Mouse (Mus musculus): ENCODE measurements around the gene Ehd1.
A peak's percentile ranks its signal among the peaks of the same experiment; 100 is the strongest.

The Ehd1 gene

DNA sequence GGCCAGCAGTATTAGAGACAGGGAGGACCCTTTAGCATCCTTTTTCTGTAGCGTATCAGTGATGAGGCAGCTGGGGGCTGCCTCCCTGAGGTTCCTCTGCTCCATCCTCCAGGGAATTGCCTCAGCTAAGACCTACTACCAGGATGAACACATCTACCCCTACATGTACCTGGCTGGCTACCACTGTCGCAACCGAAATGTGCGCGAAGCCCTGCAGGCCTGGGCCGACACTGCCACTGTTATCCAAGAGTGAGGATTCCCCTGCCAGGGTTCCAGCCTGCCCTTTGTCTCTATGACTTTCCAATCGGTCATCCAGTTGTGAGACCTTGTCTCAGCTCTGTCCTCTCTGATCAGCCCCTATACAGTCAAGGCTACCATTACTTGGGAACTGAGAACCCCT is 61.6 kb downstream of the Ehd1 start:
- no peak for DNase-seq

DNA sequence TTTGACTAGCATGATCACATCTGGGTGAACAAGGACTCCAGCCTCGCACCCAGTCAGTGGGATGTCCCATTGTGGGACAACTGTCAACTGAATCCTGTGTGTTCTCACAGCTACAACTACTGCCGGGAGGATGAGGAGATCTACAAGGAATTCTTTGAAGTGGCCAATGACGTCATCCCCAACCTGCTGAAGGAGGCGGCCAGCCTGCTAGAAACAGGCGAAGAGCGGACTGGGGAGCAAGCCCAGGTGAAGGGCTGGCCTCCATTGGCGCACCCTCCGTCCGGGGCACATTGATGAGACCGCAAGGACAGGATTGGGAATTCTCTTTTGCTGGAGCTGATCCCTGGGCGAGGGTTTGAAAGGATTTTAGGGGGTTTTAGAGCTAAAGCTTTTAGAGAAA is 62.2 kb downstream of the Ehd1 start:
- DNase-seq, result peak; percentile 27

DNA sequence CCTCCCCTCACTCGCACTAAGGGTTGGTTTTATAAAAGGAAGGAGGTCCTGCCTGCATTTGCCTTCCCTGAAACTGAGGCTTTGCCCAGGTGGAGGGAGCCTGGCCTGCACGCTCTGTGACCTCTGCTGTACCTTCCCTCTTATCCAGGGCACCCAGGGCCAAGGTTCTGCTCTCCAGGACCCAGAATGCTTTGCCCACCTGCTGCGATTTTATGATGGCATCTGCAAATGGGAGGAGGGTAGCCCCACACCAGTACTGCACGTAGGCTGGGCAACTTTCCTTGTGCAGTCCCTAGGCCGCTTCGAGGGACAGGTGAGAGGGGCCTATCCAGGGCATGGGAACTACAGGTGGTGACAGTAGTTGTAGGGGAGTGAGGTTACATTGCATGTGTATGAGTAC is 62.7 kb downstream of the Ehd1 start:
- no peak for DNase-seq

DNA sequence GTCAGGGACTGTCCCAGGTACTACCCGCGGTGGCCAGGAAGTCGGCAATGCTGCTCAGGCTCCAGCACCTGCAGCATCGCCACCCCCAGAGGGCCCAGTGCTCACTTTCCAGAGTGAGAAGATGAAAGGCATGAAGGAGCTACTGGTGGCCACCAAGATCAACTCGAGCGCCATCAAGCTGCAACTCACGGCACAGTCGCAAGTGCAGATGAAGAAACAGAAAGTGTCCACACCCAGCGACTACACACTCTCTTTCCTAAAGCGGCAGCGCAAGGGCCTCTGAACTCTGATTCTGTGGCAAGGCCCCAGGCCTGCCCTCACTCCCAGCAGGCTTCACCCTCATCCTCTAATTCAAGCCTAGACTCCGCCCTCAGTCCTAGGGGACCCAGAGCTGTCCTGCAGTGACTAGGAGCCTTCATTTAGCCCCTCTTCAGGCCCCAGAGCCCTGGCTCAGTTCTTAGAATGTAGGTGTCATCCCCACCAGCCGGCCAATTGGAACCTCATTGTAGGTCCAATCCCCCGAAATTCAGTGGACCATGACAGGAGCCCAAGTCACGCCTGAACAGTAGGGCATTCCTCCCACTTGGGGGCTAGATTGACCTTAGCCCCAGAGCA is 63.5 kb downstream of the Ehd1 start:
- peak; percentile 91 for DNase-seq

DNA sequence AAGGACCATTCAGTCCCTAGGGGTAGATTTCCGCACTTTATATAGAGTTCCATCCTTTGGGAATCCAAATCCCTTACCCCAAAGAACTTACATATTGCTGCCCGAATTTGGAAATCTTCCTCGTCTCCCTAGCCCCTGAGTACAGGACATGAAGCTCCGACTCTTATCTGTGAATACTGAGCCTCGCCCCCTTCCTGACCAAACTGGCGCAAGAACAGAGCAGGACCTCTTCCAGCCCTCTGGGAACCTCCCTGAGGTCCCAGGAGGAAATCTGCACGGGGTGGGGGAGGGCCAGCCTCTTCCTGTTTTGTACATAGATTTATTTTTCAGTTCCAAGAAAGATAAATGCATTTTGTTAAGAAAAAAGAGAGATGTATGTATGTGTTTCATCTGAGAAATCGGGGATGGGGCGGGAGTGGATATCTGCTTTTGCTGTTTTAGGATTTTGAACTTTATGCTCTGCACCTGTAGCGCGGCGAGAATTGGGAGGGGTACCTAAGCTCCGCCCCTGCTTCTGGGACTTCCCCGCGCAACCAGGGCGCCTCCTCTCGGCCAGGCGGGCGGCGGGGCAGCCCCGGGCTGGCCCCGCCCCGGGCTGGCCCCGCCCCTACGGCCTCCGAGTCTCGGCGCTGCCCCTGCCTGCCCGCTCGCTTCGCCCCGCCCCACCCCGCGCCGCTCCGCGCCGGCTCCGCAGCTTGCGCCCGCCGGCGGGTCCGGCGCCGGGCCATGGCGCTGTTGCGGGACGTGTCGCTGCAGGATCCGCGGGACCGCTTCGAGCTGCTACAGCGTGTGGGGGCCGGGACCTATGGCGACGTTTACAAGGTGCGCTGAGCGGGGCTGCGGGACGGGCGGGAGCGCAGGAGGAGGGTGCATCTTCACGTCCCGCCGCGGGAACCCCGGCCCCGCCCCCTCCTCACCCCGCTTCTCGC is 64.3 kb downstream of the Ehd1 start, which contains the start of gene Map4k2:
TSS of gene Map4k2 (plus strand) at position 612 of the 929 bp plus-strand sequence.
- peak; percentile 93 for DNase-seq

DNA sequence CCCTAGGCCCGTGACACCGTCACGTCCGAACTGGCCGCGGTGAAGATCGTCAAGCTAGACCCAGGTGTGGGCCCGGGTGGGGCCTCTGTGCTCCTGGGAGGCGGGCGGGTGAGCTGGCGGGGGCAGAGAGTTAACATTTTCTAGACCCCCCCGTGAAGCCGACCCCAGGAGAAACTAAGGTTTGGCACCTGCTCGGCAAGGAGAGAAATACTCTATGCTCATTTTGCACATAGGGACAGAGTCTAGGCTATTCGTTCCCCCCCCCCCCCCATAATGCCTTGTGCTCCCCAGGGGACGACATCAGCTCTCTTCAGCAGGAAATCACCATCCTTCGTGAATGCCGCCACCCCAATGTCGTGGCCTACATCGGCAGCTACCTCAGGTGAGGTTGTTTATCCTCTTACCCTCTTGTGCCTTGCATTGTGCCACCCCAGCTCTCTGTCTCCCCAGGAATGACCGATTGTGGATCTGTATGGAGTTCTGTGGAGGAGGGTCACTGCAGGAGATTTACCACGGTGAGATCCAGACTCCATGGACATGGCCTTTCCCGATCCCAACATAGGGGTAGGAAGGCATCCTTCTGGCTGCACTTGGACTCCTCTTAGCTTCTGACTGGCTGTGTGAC is 65.0 kb downstream of the Ehd1 start:
- DNase-seq, result no peak

DNA sequence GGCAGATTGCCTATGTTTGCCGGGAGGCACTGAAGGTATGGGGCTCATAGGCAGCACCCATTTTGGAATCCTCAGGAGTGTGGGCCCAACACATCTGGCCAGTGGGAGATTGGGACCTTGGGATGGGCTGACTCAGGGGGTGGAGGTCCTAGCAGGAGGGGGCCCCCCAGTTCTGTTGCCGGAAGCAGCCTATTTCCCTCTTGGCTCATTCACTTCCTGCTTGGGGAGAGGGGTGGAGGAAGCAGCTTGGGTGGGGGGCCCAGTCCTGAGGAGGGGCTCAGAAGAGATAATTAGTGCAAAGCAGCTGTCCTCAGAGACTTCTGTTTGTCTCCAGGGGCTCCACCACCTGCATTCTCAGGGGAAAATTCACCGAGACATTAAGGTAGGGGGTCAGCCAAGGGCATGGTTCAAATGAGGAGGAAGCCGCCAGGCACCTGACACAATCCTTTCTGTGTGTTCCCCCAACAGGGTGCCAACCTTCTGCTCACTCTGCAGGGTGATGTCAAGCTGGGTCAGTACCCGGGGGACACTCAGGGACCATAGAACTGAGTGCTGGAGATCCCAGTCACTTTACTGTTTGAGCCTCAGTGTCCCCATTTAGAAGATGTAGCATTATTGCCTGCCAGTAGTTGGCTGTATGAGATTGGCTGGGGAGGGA is 65.9 kb downstream of the Ehd1 start:
- peak; percentile 51 for DNase-seq

DNA sequence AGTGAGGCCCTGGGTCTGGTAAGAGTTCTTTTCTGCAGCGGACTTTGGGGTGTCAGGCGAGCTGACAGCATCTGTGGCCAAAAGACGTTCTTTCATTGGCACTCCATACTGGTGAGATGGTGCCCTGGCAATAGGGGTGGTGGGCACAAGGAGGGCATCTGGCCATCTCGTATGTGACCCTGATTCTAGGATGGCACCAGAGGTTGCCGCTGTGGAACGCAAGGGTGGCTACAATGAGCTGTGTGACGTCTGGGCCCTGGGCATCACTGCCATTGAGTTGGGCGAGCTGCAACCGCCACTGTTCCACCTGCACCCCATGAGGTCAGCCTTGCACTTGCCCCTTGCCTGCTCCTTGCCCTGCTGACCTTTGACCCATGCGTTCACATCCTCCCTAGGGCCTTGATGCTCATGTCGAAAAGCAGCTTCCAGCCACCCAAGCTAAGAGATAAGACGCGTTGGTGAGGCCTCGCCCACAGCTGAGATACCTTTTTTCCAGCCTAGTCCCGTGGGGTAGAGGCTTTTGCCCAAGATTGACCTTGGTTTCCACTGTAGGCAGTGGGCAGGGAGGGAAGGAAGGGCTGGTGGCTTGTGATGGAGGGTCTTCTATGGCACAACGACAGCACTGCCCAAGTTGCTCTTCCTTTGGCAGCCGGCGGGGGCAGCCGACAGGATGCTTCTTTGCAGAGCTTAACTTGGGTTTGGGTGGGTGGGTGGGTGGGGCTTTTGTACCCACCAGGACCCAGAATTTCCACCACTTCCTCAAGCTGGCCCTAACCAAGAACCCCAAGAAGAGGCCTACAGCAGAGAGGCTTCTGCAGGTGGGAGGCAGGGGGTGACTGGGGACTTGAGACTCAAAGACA is 66.8 kb downstream of the Ehd1 start:
- DNase-seq, result no peak

DNA sequence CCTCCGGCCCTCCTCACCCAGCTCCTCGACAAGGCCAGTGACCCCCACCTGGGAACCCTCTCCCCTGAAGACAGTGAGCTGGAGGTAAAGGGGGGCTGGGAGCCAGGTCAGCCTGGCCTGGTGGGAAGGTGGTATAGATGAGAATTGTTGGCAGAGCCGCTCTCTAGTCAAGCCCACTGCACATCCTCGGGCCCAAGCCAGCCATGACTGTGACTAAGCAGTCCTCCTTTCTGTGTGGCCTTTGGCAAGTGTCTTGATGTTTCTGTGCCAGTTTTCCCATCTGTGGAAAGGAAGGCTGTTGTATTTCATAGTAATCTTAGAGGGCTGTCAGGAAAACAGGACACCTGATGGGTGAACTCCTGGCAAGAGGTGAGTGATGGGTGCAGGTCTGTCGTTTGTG is 67.5 kb downstream of the Ehd1 start:
- DNase-seq, result no peak

DNA sequence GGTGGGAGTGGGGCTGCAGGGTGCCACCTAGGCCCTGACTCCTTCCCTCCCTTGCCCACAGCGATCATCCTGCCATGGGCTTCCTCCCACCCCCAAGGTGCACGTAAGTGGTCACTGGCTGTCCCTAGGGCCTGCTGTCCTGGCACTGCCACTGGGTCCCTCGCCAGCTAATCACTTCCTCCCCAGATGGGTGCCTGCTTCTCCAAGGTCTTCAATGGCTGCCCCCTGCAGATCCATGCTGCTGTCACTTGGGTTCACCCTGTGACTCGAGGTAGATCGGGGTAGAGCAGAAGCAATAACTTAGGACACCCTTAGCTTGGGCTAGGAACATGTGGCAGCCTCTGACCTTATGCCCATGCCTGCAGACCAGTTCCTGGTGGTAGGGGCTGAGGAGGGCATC is 69.5 kb downstream of the Ehd1 start:
- no peak for DNase-seq

DNA sequence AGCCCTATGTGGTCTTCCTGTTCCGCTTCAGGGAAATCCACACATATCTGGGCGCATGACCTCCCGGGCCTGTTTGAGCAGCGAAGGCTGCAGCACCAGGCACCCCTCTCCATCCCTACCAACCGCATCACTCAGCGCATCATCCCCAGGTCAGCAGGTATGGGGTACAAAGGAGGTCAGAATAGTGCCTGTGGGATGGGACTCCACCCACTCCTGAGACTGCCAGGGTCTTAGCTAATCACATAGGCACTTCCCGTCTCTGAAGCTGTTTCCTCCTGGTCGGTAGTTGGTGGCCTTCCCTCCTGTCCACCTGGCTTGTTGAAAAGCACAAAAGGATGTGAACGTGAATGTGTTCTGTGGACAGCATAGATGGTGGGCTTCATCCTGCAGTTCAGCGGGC is 70.1 kb downstream of the Ehd1 start:
- no peak for DNase-seq

DNA sequence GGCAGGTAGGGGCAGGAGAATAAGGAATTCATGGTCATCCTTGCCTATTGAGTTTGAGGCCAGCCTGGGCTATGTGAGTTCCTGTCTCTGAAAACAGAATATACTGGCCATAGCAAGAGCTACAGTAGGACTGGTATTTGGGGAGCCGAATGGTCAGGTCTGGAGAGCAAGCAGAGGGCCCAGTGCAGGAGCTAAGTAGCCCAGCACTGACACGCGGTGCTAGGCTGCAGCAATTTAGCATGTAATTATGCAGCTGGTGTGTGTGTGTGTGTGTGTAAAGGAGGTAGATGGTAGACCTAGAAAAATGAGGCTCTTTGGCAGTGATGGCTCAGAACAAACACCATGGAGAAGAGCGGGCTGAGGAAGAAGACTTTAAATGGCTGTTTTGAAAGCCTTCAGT is 71.1 kb downstream of the Ehd1 start:
- no peak for DNase-seq

DNA sequence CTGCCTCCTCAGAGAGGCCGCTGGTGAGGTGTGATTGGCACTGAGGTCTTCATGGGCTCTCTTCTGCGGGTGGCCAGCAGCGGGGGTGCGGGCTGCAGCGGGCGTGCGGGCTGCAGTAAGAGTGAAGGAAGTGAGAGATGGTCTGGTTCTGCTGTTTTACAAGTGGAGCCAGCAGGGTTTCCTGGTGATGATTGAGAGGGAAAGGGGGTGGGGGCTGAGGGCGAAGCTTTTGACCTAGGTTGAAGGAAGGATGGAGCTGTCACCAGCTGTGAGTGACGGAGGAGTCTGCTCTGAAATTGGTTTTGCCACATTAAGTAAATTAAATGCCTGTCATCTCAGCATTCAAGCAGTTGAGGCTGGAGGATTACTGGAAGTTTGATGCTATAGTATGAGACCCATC is 72.2 kb downstream of the Ehd1 start:
- no peak for DNase-seq

DNA sequence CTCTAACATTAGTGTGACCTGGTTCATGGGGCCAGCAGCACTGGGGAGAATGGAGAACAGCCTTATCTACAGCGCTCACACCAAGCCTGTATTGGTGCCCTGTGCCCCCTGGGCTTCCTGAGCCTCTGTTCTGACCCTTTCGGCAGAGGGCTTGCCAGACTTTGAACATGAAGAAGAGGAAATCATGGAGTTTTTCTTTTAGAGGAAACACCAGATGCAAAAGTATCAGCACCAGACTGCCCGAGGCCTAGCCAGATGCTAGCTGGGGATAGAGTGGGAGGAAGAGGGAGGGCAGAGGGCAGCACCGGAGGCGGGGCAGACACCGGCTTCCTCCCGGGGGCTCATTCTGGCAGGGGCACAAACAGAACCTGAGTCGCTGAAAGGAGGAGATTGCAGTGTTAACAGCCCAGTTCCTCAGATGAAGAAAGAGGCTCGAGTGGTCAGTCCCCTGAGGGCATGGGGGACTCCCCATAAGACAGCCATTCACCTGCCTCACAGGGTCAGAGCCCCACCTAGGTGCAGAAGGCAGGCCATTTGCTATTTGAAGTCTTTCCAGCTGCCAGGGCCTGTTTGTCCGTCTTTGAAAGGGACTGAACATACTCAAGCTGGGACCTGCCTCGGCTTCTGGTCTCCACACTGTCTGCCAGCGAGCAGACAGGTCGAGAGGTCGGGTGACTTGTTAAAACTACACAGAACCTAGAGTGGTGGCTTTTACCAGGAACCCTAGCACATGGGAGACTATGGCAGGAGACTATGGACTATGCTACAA is 72.9 kb downstream of the Ehd1 start:
- DNase-seq, result no peak

All from lung, postnatal 36 days (tissue).